Mouse (Mus musculus) intestine, postnatal 0 days (tissue): Measurements from ENCODE around the gene Hnrnph2. TPM values are rescaled to one million over a fixed set of nuclear protein-coding genes. Genes with fewer than 3 reads are reported as not detected.

Experiments
- ATAC-seq: fragments of 200-750 bp; cut with Nextera tagmentation; 2 replicates; pipeline ENCODE4 v1.8.0; 2017; ENCODE audit warnings: mild to moderate bottlenecking, moderate TSS enrichment, moderate library complexity
- H3K27ac ChIP-seq: fragments of 300-500 bp; sonication (generic); 2 replicates; pipeline ENCODE4 v1.5.1; 2014; ENCODE audit warnings: mild to moderate bottlenecking, low read depth, low read length, moderate library complexity
- H3K27me3 ChIP-seq: fragments of 300-500 bp; sonication (generic); replicated peaks from 2 replicates; pipeline ENCODE4 v1.6.1; 2014; ENCODE audit warnings: low read length, mixed read lengths; ENCODE audit not compliant: control insufficient read depth, insufficient read depth
- H3K36me3 ChIP-seq: fragments of 300-500 bp; sonication (generic); 2 replicates; pipeline ENCODE4 v1.6.1; 2014; ENCODE audit warnings: mild to moderate bottlenecking, moderate library complexity; ENCODE audit not compliant: control insufficient read depth, insufficient read depth
- H3K4me1 ChIP-seq: fragments of 300-500 bp; sonication (generic); replicated peaks from 2 replicates; pipeline ENCODE4 v1.6.1; 2014; ENCODE audit warnings: antibody characterized with exemption, low read length, mixed read lengths; ENCODE audit not compliant: control insufficient read depth, insufficient read depth
- H3K4me2 ChIP-seq: fragments of 300-500 bp; sonication (generic); replicated peaks from 2 replicates; pipeline ENCODE4 v1.6.1; 2014; ENCODE audit warnings: low read depth, mild to moderate bottlenecking, moderate library complexity
- H3K4me3 ChIP-seq: fragments of 300-500 bp; sonication (generic); 2 replicates; pipeline ENCODE4 v1.5.1; 2014; ENCODE audit warnings: low read depth, low read length
- H3K9ac ChIP-seq: fragments of 300-500 bp; sonication (generic); 2 replicates; pipeline ENCODE4 v1.6.1; 2014; ENCODE audit warnings: mild to moderate bottlenecking, low read depth, low read length
- H3K9me3 ChIP-seq: fragments of 300-500 bp; sonication (generic); 2 replicates; pipeline ENCODE4 v1.6.1; 2016; ENCODE audit warnings: mixed run types; ENCODE audit not compliant: control insufficient read depth
- CTCF ChIP-seq: sonication (generic); IDR thresholded peaks from 2 replicates; pipeline ENCODE4 v1.5.1; 2016; ENCODE audit warnings: low read depth, mild to moderate bottlenecking, control low read depth, antibody characterized with exemption, moderate library complexity
- WGBS: fragments of 180-500 bp; shearing (Covaris S2); extraction: QIAGEN DNeasy Blood & Tissue Kit; methylation state at CpG from one replicate; pipeline ENCODE4 v1.1.7; 2014; 5-methylcytosine and 5-hydroxymethylcytosine counted together
- polyA plus RNA-seq: library from polyadenylated mRNA; unstranded; fragments of >200 nt; fragmentation: Nextera tagmentation; extraction: Ambion mirVana; gene quantifications from 2 replicates; pipeline ENCODE4 v1.2.1, GENCODE M21; 2015

Gene Hnrnph2
- polyA plus RNA-seq, 1 experiment from 2014 or later, result 81.7 TPM

DNA sequence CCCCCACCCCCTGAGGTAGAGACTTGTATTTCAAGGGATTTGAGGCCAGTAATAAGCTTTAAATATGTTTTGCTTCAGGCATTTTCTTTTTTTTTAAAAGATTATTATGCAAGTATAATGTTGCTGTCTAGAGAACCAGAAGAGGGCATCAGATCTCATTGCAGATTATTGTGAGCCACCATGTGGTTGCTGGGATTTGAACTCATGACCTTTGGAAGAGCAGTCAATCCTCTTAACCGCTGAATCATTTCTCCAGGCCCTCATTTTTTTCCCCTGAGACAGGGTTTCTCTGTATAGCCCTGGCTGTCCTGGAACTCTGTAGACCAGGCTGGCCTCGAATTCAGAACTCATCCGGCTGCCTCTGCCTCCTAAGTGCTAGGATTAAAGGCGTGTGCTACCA, 12.7 kb upstream of the Hnrnph2 start:
- no peak for TF ChIP-seq CTCF
- 75% methylated on average over 4 of the region's 4 CpGs for WGBS
- H3K27me3 ChIP-seq, result no peaks in the 10 kb centered on the region
- H3K36me3 ChIP-seq, result no peaks in the 10 kb centered on the region; the same call in 1 of the 2 replicates
- H3K9ac ChIP-seq, result no peak overlapping the region
- no peaks in the 10 kb centered on the region for H3K9me3 ChIP-seq
- H3K4me3 ChIP-seq, result no peak overlapping the region
- H3K4me1 ChIP-seq, result no peaks in the 10 kb centered on the region
- no peak overlapping the region for H3K27ac ChIP-seq
- H3K4me2 ChIP-seq, result no peak overlapping the region
- no peak for ATAC-seq

DNA sequence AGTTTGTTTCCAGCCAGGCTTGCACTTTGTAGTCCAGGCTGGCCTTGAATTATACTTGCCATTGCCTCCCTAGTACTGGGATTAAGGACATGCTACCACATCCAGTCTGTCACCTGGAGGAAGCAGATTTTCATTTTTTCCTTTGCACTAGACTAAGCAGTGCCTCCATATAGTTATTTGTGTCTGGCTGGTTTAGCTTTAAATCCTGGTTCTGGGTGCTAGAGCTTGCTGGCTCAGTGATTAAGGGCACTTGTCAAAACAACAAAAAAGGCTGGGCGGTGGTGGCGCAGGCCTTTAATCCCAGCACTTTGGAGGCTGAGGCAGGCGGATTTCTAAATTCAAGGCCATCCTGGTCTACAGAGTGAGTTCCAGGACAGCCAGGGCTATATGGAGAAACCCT, 12.0 kb upstream of the Hnrnph2 start:
- Histone ChIP-seq H3K4me2 (no peak overlapping the region), H3K27ac (no peak overlapping the region), H3K27me3 (no peaks in the 10 kb centered on the region), H3K4me1 (no peaks in the 10 kb centered on the region), H3K9ac (no peak overlapping the region), H3K9me3 (no peaks in the 10 kb centered on the region), H3K4me3 (no peak overlapping the region), H3K36me3 (no peaks in the 10 kb centered on the region; the same call in 1 of the 2 replicates)
- no peak for ATAC-seq
- WGBS, result 81% methylated on average over 3 of the region's 3 CpGs
- TF ChIP-seq CTCF, result no peak

GRCm38 (mm10) chrX:134589836-134590235, 11.1 kb upstream of the Hnrnph2 start:
- no peak overlapping the region for H3K9ac ChIP-seq
- WGBS, result 34% methylated on average over 5 of the region's 5 CpGs
- ATAC-seq, result peak; percentile 70
- no peaks in the 10 kb centered on the region for H3K4me1 ChIP-seq
- no peaks in the 10 kb centered on the region for H3K9me3 ChIP-seq
- no peak overlapping the region for H3K4me3 ChIP-seq
- no peak overlapping the region for H3K27ac ChIP-seq
- TF ChIP-seq CTCF, result no peak
- no peaks in the 10 kb centered on the region; the same call in 1 of the 2 replicates for H3K36me3 ChIP-seq
- no peak overlapping the region for H3K4me2 ChIP-seq
- no peaks in the 10 kb centered on the region for H3K27me3 ChIP-seq

- no peak for TF ChIP-seq CTCF
Measured at GRCm38 (mm10) chrX:134599922-134600565, 935 bp upstream of the Hnrnph2 start.

DNA sequence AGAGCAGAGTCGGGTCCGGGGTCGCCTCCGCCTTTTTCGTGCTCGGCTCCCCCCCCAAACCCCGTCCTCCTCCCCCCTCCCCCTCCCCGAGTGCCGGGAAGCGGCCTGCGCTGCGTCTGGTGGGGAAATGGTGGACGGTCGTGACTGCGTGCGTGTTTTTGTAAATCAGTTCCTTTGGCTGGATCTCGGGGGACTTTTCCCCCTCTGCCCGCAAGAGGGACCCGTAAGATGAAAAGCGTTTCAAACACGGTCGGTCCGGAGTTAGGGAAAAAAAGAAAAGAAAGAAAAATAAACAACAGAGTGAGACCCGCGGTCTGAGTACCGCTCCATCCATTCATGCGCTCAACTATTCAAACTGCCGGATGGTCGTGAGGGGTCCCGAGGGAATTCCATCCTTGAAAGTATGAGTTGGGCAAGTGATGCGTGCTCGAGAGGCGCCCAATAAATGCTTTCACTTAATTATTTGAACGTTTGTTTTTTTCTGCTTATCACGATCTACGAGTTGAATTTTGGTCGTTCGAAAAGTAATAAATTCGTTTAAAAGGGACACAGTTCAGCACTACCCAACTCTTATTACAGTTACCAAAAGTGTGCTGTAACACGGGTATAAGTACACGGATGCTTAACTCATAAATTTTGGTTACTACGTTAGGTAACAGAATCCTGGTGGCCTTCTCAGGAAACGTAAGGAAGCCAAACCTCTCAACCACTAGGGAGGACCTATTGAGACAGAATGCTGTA, 571 bp downstream of the Hnrnph2 start:
- no peaks in the 10 kb centered on the region for H3K27me3 ChIP-seq
- TF ChIP-seq CTCF, result no peak
- ATAC-seq, result peak; percentile 74
- whole genome bisulfite sequencing, result 17% methylated on average over 33 of the region's 43 CpGs
- H3K4me1 ChIP-seq, result no peaks in the 10 kb centered on the region
- H3K4me2 ChIP-seq, result peak overlapping the region; percentile 58
- peak overlapping the region; percentile 59 for H3K9ac ChIP-seq
- H3K4me3 ChIP-seq, result peak overlapping the region; percentile 57
- H3K27ac ChIP-seq, result peak overlapping the region; percentile 88
- no peaks in the 10 kb centered on the region for H3K36me3 ChIP-seq
- no peaks in the 10 kb centered on the region for H3K9me3 ChIP-seq

More at GRCm38 (mm10) chrX:134599922-134600565, 935 bp upstream of the Hnrnph2 start:
- H3K4me3 ChIP-seq, result peak overlapping the region; percentile 50
- WGBS, result 26% methylated on average over 10 of the region's 10 CpGs
- H3K9me3 ChIP-seq, result no peaks in the 10 kb centered on the region
- H3K4me2 ChIP-seq, result peak overlapping the region; percentile 63
- ATAC-seq, result peak; percentile 16; the same call in 1 of the 2 replicates
- H3K4me1 ChIP-seq, result no peaks in the 10 kb centered on the region
- H3K9ac ChIP-seq, result peak overlapping the region; percentile 51; the same call in 1 of the 2 replicates
- no peaks in the 10 kb centered on the region for H3K27me3 ChIP-seq
- no peaks in the 10 kb centered on the region for H3K36me3 ChIP-seq
- peak overlapping the region; percentile 85 for H3K27ac ChIP-seq

DNA sequence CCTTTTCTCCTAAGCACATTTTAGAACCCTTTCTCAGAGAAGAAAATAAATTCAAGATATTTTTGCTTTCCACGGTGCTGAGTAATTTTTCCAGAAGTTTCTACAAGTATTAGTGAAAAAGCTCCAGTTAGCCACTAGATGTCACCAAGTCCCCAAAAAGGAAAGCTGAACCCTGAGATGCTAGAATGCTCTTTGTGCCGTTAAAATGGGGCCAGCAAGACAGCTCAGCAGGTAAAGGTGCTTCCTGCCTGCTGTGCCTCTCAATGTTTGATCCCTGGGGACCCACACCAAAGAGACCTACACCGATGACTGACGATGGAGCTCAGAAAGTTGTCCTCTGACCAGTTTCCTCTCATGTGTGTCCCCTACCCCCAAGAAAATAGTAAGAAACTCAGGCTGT, 8.5 kb downstream of the Hnrnph2 start:
- WGBS, result 35% methylated on average over 4 of the region's 4 CpGs
- Histone ChIP-seq H3K4me3 (no peak overlapping the region), H3K4me1 (no peaks in the 10 kb centered on the region), H3K36me3 (no peaks in the 10 kb centered on the region), H3K27ac (no peak overlapping the region), H3K4me2 (no peak overlapping the region), H3K27me3 (no peaks in the 10 kb centered on the region), H3K9me3 (no peaks in the 10 kb centered on the region), H3K9ac (no peak overlapping the region)
- ATAC-seq, result no peak
- TF ChIP-seq CTCF, result peak; percentile 73
